ENCODE assay signal across 24 mouse cellular contexts in genomic region chr3:26166711-26167110, GRCm38 (mm10).
"Had no signal": no experiment of that assay in that cellular context is flagged by ENCODE, and none has a peak within 500 bp of the region (broad histone marks: within the 10 kb centered on the region; RNA-seq: fewer than 3 reads in every experiment).

No protein-coding gene starts in this region.

- H3K27ac ChIP-seq: gastrocnemius, adult 2 months; heart, adult 2 months; hindbrain, embryonic 10.5 days; hindbrain, embryonic 12.5 days; hindbrain, embryonic 14.5 days; intestine, embryonic 15.5 days; limb, embryonic 10.5 days; limb, embryonic 12.5 days; liver, embryonic 13.5 days had no signal

- ATAC-seq: hindbrain, embryonic 16.5 days; inflammation-experienced regulatory T-cells, adult 6 months; intestine, embryonic 15.5 days; intestine, postnatal 0 days had no signal

- H3K4me3 ChIP-seq: gastrocnemius, adult 2 months; heart, adult 2 months; heart, embryonic 12.5 days; hindbrain, embryonic 10.5 days; hindbrain, embryonic 12.5 days; intestine, embryonic 15.5 days; limb, embryonic 10.5 days; limb, embryonic 12.5 days; liver, embryonic 13.5 days had no signal

- DNase-seq: gastrocnemius, adult 2 months; gastrocnemius, postnatal 10 days; gastrocnemius, postnatal 25 days; heart, adult 2 months; heart, postnatal 10 days; heart, postnatal 4 days; kidney, adult 18-20 months; kidney, adult 8-10 months; kidney, postnatal 10 days; kidney, postnatal 4 days; layer of hippocampus, adult 9-11 months; layer of hippocampus, postnatal 36 days; liver; liver, embryonic 13.5 days had no signal
